Mouse (Mus musculus): ENCODE results near the gene Cadm2. TPM values are rescaled to one million over a fixed set of nuclear protein-coding genes. Genes with fewer than 3 reads are reported as not detected.

Gene Cadm2
- polyA plus RNA-seq, 1 experiment from 2014 or later, result 0.07 TPM

DNA sequence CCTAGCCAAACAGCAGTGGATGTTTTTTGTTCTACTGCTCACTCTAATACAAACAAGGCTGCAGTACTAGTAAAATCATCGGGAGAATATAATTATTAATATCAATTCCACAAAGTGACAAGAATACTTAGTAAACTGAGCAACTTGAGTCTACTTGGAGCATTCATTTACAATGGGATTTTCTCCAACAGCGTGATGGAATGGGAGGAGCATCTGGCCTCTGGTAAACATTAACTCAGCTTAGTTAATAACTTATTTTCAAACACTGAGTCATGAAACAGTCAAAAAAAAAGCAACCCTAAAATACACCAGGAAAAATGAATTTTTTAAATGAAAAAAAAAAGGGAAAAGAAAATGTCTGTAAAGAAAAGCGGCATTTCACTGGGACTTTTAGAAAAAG, 12.2 kb downstream of the Cadm2 start:
- no peak for DNase-seq
- ATAC-seq (ENCODE audit: low read depth), result no peak
- H3K36me3 ChIP-seq, result no peaks in the 10 kb centered on the region
- H3K9me3 ChIP-seq (replicated peaks), result no peaks in the 10 kb centered on the region
- H3K4me1 ChIP-seq (replicated peaks), result no peaks in the 10 kb centered on the region
- H3K9ac ChIP-seq, result no peak overlapping the region
- WGBS (ENCODE audit: insufficient replicate concordance), result 71% methylated on average over 3 of the region's 3 CpGs
- no peaks in the 10 kb centered on the region for H3K27me3 ChIP-seq
- no peak overlapping the region for H3K4me2 ChIP-seq
- H3K4me3 ChIP-seq (replicated peaks), result no peak overlapping the region
- no peak overlapping the region for H3K27ac ChIP-seq

GRCm38 (mm10) chr16:67605661-67606060, 15.0 kb downstream of the Cadm2 start:
- 59% methylated on average over 6 of the region's 6 CpGs for whole genome bisulfite sequencing (ENCODE audit: insufficient replicate concordance)
- H3K27me3 ChIP-seq, result no peaks in the 10 kb centered on the region
- no peak for DNase-seq

GRCm38 (mm10) chr16:67599981-67600380, 20.7 kb downstream of the Cadm2 start:
- Histone ChIP-seq H3K4me3 (replicated peaks) (no peak overlapping the region), H3K27ac (no peak overlapping the region), H3K9me3 (replicated peaks) (no peaks in the 10 kb centered on the region), H3K27me3 (no peaks in the 10 kb centered on the region), H3K4me1 (replicated peaks) (no peaks in the 10 kb centered on the region), H3K9ac (no peak overlapping the region), H3K4me2 (no peak overlapping the region), H3K36me3 (no peaks in the 10 kb centered on the region)
- DNase-seq, result no peak
- WGBS (ENCODE audit: insufficient replicate concordance), result 83% methylated on average over 9 of the region's 9 CpGs
- no peak for ATAC-seq (ENCODE audit: low read depth)

More at GRCm38 (mm10) chr16:67605661-67606060, 15.0 kb downstream of the Cadm2 start:
- Histone ChIP-seq H3K4me3 (replicated peaks) (no peak overlapping the region), H3K4me1 (replicated peaks) (no peaks in the 10 kb centered on the region), H3K9ac (no peak overlapping the region), H3K36me3 (no peaks in the 10 kb centered on the region), H3K9me3 (replicated peaks) (no peaks in the 10 kb centered on the region), H3K27ac (no peak overlapping the region), H3K4me2 (no peak overlapping the region)
- no peak for ATAC-seq (ENCODE audit: low read depth)

DNA sequence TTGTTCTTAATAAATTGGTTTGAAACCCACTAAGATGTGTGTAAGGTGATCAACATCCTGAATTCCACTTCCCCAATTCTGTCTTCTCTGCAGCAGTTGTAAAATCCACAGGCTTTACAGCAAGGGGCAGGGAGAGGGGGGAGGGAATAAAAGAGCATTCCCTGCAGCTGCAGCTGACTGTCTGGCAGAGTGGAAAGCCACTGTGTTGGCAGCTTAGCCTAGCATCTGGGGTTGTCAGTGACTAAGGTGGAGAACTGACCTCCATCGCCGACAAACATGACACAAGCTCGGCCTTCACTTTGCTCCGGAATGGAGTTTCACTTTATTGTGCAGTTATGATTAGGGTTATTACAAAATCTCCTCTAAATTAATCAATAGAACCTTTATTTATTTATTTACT, 21.9 kb downstream of the Cadm2 start:
- Histone ChIP-seq H3K36me3 (no peaks in the 10 kb centered on the region), H3K4me3 (replicated peaks) (no peak overlapping the region), H3K27me3 (no peaks in the 10 kb centered on the region), H3K4me2 (no peak overlapping the region), H3K4me1 (replicated peaks) (no peaks in the 10 kb centered on the region), H3K9ac (no peak overlapping the region), H3K9me3 (replicated peaks) (no peaks in the 10 kb centered on the region), H3K27ac (no peak overlapping the region)
- DNase-seq (no peak), ATAC-seq (ENCODE audit: low read depth) (no peak)
- WGBS (ENCODE audit: insufficient replicate concordance), result 72% methylated on average over 4 of the region's 4 CpGs

DNA sequence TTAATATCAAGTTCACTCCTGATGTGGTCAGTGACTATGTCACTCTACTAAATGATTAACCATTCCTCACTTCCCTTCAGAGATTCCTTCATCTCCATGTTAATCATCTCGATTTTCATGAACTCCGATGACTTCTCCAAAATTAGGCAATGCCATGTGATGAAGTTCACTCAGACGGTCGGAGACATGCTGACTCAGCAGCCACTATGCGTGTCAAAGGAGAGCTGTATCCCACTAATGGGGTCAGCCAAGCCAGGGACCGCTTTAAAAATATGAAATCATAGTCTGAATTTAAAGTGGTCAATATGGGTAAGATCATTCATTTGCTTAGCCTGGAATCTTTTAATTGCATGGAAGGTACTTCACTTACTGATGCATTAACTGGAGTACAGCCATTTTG, 29.7 kb downstream of the Cadm2 start:
- DNase-seq, result no peak
- H3K36me3 ChIP-seq, result no peaks in the 10 kb centered on the region
- no peak for ATAC-seq (ENCODE audit: low read depth)
- WGBS (ENCODE audit: insufficient replicate concordance), result 72% methylated on average over 6 of the region's 6 CpGs
- no peaks in the 10 kb centered on the region for H3K9me3 ChIP-seq (replicated peaks)
- H3K4me2 ChIP-seq, result no peak overlapping the region
- no peak overlapping the region for H3K27ac ChIP-seq
- no peak overlapping the region for H3K9ac ChIP-seq
- H3K27me3 ChIP-seq, result no peaks in the 10 kb centered on the region
- H3K4me1 ChIP-seq (replicated peaks), result no peaks in the 10 kb centered on the region
- H3K4me3 ChIP-seq (replicated peaks), result no peak overlapping the region

DNA sequence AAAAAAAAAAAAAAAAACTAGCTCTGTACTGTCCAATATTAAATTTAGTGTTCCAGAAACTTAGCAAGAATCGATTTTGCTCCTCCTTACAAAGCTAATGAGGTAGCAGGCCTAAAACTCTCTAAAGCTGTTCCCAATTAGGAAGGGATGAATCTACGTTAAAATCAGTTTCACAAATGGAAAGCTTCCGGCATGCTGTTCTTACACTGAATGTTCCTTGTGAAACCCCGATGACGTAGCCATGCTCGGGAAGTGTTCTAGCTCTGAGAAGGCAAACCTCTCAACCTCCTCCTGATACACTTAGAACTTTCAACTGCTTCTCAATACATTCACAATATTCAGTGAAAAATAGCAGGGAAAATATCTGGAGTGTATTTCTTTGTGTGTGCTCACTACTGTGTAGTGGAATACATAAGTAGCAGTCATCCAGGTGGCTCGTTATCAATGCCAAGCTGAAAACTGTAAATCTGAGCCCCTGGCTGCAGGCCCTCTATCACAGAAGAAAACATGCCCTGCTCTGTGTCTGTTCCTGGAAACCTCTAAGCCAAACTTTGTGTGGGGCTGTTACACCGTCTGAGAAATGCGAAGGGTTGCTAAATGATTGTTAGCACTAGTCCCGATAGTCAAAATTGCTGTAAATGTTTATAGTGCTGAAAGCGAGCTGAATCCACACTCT, 41.7 kb downstream of the Cadm2 start:
- no peaks in the 10 kb centered on the region for H3K4me1 ChIP-seq (replicated peaks)
- no peaks in the 10 kb centered on the region for H3K36me3 ChIP-seq
- H3K9ac ChIP-seq, result no peak overlapping the region
- no peak for ATAC-seq (ENCODE audit: low read depth)
- no peaks in the 10 kb centered on the region for H3K27me3 ChIP-seq
- WGBS (ENCODE audit: insufficient replicate concordance), result 70% methylated on average over 11 of the region's 11 CpGs
- H3K4me3 ChIP-seq (replicated peaks), result no peak overlapping the region
- no peak overlapping the region for H3K27ac ChIP-seq
- H3K9me3 ChIP-seq (replicated peaks), result no peaks in the 10 kb centered on the region
- no peak for DNase-seq
- H3K4me2 ChIP-seq, result no peak overlapping the region

DNA sequence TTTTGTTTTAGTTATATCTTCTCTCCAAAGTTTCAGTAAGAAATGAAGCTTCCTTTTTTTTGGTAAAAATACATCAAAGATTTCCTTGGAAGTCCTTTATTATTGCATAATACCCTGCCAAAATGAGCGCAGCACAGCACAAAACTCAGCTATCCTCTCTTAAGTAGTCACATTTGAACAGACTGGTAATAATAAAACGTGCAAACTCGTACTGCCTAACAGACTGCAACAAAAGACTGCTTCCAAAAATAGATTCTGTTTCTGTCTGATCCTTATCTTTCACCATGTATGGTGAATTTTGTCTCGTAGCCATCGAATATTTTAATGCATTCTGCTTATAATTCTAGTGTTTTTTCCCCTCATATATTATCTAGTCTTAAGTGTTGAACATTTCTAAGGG, 45.2 kb downstream of the Cadm2 start:
- no peak overlapping the region for H3K27ac ChIP-seq
- H3K9me3 ChIP-seq (replicated peaks), result no peaks in the 10 kb centered on the region
- WGBS (ENCODE audit: insufficient replicate concordance), result 45% methylated on average over 5 of the region's 5 CpGs
- ATAC-seq (ENCODE audit: low read depth), result no peak
- H3K4me3 ChIP-seq (replicated peaks), result no peak overlapping the region
- H3K4me2 ChIP-seq, result no peak overlapping the region
- no peaks in the 10 kb centered on the region for H3K36me3 ChIP-seq
- H3K27me3 ChIP-seq, result no peaks in the 10 kb centered on the region
- H3K4me1 ChIP-seq (replicated peaks), result no peaks in the 10 kb centered on the region
- no peak for DNase-seq
- no peak overlapping the region for H3K9ac ChIP-seq

DNA sequence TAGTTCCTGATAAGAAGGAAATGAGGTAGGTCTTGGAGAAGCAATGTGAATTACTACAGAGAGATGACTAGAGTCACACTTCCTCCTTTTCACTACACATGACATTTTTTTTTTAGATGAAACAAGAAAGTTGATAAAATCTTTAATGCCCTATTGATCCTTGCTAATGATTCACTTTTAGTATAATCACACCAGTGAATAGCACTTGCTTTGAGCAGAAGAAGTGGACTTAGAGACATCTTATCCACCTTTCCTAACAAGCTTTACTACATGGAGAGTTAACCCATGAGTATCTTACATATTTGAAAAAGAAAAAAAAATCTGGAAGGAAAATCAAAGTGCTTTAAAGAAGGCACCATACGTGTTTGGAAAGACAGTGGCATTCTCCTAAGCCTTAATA, 93.7 kb downstream of the Cadm2 start:
- Histone ChIP-seq H3K27me3 (no peaks in the 10 kb centered on the region), H3K9me3 (replicated peaks) (no peaks in the 10 kb centered on the region), H3K27ac (no peak overlapping the region), H3K9ac (no peak overlapping the region), H3K4me3 (replicated peaks) (no peak overlapping the region), H3K36me3 (no peaks in the 10 kb centered on the region), H3K4me2 (no peak overlapping the region), H3K4me1 (replicated peaks) (no peaks in the 10 kb centered on the region)
- ATAC-seq (ENCODE audit: low read depth), result no peak
- no peak for DNase-seq
- 50% methylated on average over 1 of the region's 1 CpGs for WGBS (ENCODE audit: insufficient replicate concordance)

GRCm38 (mm10) chr16:67524878-67525277, 95.8 kb downstream of the Cadm2 start:
- Histone ChIP-seq H3K4me2 (no peak overlapping the region), H3K9me3 (replicated peaks) (no peaks in the 10 kb centered on the region), H3K27ac (no peak overlapping the region), H3K9ac (no peak overlapping the region), H3K4me3 (replicated peaks) (no peak overlapping the region), H3K27me3 (no peaks in the 10 kb centered on the region), H3K4me1 (replicated peaks) (no peaks in the 10 kb centered on the region), H3K36me3 (no peaks in the 10 kb centered on the region)
- ATAC-seq (ENCODE audit: low read depth), result no peak
- DNase-seq, result no peak
- WGBS (ENCODE audit: insufficient replicate concordance), result 65% methylated on average over 1 of the region's 1 CpGs

DNA sequence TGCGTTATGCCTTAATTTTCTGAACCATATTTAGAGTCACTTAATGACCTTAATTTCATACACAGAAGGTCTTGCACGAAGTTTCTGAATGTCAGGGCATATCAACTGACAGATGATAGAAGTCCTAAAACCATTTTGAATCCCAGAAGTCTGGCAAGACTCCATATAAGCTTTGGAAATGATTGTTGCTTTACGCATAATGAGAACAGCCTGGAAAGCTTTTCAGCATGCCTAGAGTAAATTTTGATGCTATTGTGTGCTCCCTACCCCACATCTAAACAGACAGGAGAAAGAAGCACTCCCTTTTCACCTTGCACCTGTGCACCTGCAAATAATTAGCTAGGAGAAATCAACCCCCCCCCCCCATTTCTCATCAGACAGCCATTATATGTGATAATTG, 102.4 kb downstream of the Cadm2 start:
- Histone ChIP-seq H3K4me2 (no peak overlapping the region), H3K9me3 (replicated peaks) (no peaks in the 10 kb centered on the region), H3K27me3 (no peaks in the 10 kb centered on the region), H3K9ac (no peak overlapping the region), H3K4me1 (replicated peaks) (no peaks in the 10 kb centered on the region), H3K4me3 (replicated peaks) (no peak overlapping the region), H3K36me3 (no peaks in the 10 kb centered on the region), H3K27ac (no peak overlapping the region)
- ATAC-seq (ENCODE audit: low read depth) (no peak), DNase-seq (no peak)
- 55% methylated on average over 3 of the region's 3 CpGs for WGBS (ENCODE audit: insufficient replicate concordance)

DNA sequence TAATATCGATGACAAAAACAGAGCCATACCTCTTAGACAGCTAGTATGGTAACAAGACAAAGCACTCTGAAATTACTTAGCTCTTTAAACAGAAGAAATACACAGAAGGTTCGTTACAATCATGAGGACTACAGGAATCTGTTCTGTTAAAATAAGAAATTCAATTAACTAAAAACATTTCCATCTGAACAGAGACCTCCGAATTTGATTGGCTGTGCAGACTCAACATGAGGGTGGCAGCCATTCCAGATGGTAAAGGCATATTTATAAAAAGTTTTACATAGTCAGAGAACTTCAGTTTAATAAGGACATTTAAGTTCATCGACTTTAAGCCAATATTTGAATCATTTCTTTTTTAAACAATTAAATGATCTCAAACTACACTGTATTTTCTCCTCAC, 105.2 kb downstream of the Cadm2 start:
- ATAC-seq (ENCODE audit: low read depth), result no peak
- Histone ChIP-seq H3K36me3 (no peaks in the 10 kb centered on the region), H3K4me1 (replicated peaks) (no peaks in the 10 kb centered on the region), H3K9me3 (replicated peaks) (no peaks in the 10 kb centered on the region), H3K27me3 (no peaks in the 10 kb centered on the region), H3K27ac (no peak overlapping the region), H3K4me2 (no peak overlapping the region), H3K9ac (no peak overlapping the region), H3K4me3 (replicated peaks) (no peak overlapping the region)
- DNase-seq, result no peak
- 50% methylated on average over 4 of the region's 4 CpGs for WGBS (ENCODE audit: insufficient replicate concordance)

DNA sequence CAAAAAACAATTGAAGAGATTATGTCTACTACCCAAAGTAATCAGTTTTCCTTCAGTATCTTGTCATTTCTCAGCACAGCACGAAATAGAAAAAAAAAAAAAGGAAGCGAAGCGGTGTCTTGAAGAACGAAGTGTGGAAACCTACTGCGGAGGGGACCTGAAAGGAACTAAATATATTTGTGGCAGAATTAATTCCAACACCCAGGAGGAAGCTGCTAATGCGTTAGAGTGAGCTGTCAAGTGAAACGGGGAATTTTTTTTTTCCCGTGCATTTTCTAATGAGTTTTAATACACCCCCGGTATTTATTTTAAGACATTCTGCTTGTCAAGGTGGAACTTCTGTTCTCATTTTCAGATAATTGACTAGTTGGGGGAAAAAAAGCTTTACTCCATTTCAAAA, 111.6 kb downstream of the Cadm2 start:
- H3K27ac ChIP-seq, result no peak overlapping the region
- no peaks in the 10 kb centered on the region for H3K9me3 ChIP-seq (replicated peaks)
- no peaks in the 10 kb centered on the region for H3K27me3 ChIP-seq
- ATAC-seq (ENCODE audit: low read depth), result no peak
- WGBS (ENCODE audit: insufficient replicate concordance), result 74% methylated on average over 9 of the region's 9 CpGs
- DNase-seq, result no peak
- no peaks in the 10 kb centered on the region for H3K4me1 ChIP-seq (replicated peaks)
- H3K4me2 ChIP-seq, result no peak overlapping the region
- no peak overlapping the region for H3K4me3 ChIP-seq (replicated peaks)
- H3K36me3 ChIP-seq, result no peaks in the 10 kb centered on the region
- H3K9ac ChIP-seq, result no peak overlapping the region
